Mouse (Mus musculus) cerebellum, adult 2 months (tissue): ENCODE results near the gene Ndufa8.

Experiments
- CTCF ChIP-seq: fragments of 200-500 bp; IDR thresholded peaks from 2 replicates; pipeline ENCODE4 v1.5.1; 2011; ENCODE audit warnings: low read depth, mild to moderate bottlenecking, control low read depth, low read length, moderate library complexity, borderline replicate concordance; ENCODE audit not compliant: insufficient read depth
- POLR2A ChIP-seq: fragments of 200-500 bp; IDR thresholded peaks from 2 replicates; pipeline ENCODE4 v1.6.1; 2011; ENCODE audit warnings: low read length, control low read depth, borderline replicate concordance; ENCODE audit not compliant: insufficient read depth

- TF ChIP-seq CTCF (no peak), POLR2A (no peak)
Measured at GRCm38 (mm10) chr2:36093914-36094475, 44.8 kb upstream of the Ndufa8 start.
